Mouse (Mus musculus) intestine, embryonic 16.5 days (tissue): ENCODE measurements at regions not wholly inside any gene's neighbourhood (a gene's known extent, or its start where the extent isn't known, plus 50 kb on each side); places are given as distances from the start of the nearest gene placed in this dataset.

Experiments used
- ATAC-seq: fragments of 200-750 bp; cut with Nextera tagmentation; 2 replicates; pipeline ENCODE4 v1.8.0; 2017; ENCODE audit warnings: moderate TSS enrichment, moderate library complexity
- H3K27ac ChIP-seq: fragments of 300-500 bp; sonication (generic); 2 replicates; pipeline ENCODE4 v1.5.1; 2014; ENCODE audit warnings: mild to moderate bottlenecking, low read length
- H3K27me3 ChIP-seq: fragments of 300-500 bp; sonication (generic); replicated peaks from 2 replicates; pipeline ENCODE4 v1.6.1; 2014; ENCODE audit warnings: low read length, control low read depth, mixed read lengths; ENCODE audit not compliant: control insufficient read depth, insufficient read depth
- H3K36me3 ChIP-seq: fragments of 300-500 bp; sonication (generic); 2 replicates; pipeline ENCODE4 v1.6.1; 2014; ENCODE audit warnings: low read length, control low read depth; ENCODE audit not compliant: control insufficient read depth, insufficient read depth
- H3K4me1 ChIP-seq: fragments of 300-500 bp; sonication (generic); 2 replicates; pipeline ENCODE4 v1.6.1; 2014; ENCODE audit warnings: low read length, control low read depth, mixed read lengths; ENCODE audit not compliant: control insufficient read depth, insufficient read depth
- H3K4me2 ChIP-seq: fragments of 300-500 bp; sonication (generic); 2 replicates; pipeline ENCODE4 v1.6.1; 2014; ENCODE audit warnings: low read depth, low read length, control low read depth
- H3K4me3 ChIP-seq: fragments of 300-500 bp; sonication (generic); 2 replicates; pipeline ENCODE4 v1.5.1; 2014; ENCODE audit warnings: mild to moderate bottlenecking, low read length
- H3K9ac ChIP-seq: fragments of 300-500 bp; sonication (generic); 2 replicates; pipeline ENCODE4 v1.6.1; 2014; ENCODE audit warnings: low read depth, low read length
- H3K9me3 ChIP-seq: fragments of 300-500 bp; sonication (generic); 2 replicates; pipeline ENCODE4 v1.6.1; 2016; ENCODE audit warnings: low read length, control low read depth; ENCODE audit not compliant: control insufficient read depth
- WGBS: fragments of 180-500 bp; shearing (Covaris S2); extraction: QIAGEN DNeasy Blood & Tissue Kit; methylation state at CpG from one replicate; pipeline ENCODE4 v1.1.7; 2014; 5-methylcytosine and 5-hydroxymethylcytosine counted together

DNA sequence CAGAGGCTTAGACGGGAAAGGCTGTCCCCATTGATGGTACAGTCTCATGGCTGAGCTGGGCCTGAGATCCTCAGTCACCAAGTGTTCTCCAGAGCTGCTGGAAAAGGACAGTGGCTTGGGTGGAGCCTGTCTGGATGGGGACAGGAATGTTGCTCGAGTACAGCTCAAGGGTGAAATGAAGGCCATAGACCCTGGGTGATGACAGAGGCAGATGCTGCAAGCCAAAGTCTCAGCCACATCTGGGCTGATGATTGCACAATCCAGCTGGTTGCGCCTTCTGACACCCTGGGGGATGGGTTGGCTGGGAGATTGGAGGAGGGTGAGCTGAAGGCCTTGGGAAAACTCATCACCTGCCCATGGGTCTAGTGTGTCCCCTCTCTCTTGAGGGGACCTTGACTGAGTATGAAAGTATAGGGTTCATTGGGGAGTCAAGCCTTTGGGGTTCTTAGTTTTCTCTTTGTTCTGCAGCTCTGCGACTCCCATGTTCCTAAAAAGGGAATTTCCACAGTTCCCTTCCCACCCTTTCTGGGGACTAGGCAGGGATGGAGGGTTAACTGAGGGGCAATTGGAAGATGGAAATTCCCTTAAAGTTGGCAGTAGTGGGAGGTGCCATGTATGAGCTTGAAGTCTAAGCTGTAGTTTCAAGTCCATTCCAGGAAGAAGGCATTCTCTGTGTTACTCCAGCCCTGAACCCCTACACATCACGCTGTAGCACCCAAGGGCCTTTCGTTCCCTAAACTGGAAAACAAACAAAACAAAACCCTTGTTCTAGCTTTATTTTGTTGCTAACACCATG is 240.1 kb downstream of the Cyp26b1 start:
- Histone ChIP-seq H3K27me3 (no peaks in the 10 kb centered on the region), H3K4me1 (no peaks in the 10 kb centered on the region), H3K4me3 (no peak overlapping the region), H3K4me2 (no peak overlapping the region), H3K36me3 (no peaks in the 10 kb centered on the region), H3K9ac (no peak overlapping the region), H3K9me3 (no peaks in the 10 kb centered on the region), H3K27ac (no peak overlapping the region)
- 88% methylated on average over 6 of the region's 6 CpGs for WGBS
- ATAC-seq: no peak

- no peaks in the 10 kb centered on the region for H3K9me3 ChIP-seq
- H3K4me1 ChIP-seq: no peaks in the 10 kb centered on the region
- no peak overlapping the region for H3K4me3 ChIP-seq
- 89% methylated on average over 12 of the region's 12 CpGs for WGBS
- no peak overlapping the region for H3K4me2 ChIP-seq
- no peak for ATAC-seq
- H3K36me3 ChIP-seq: no peaks in the 10 kb centered on the region
- H3K27me3 ChIP-seq: no peaks in the 10 kb centered on the region
- no peak overlapping the region for H3K27ac ChIP-seq
- no peak overlapping the region for H3K9ac ChIP-seq
Observed at GRCm38 (mm10) chr6:84344936-84345335, 248.8 kb downstream of the Cyp26b1 start.

- WGBS: 88% methylated on average over 10 of the region's 10 CpGs
- Histone ChIP-seq H3K27ac (no peak overlapping the region), H3K4me3 (no peak overlapping the region), H3K4me1 (no peaks in the 10 kb centered on the region), H3K9me3 (no peaks in the 10 kb centered on the region), H3K9ac (no peak overlapping the region), H3K27me3 (no peaks in the 10 kb centered on the region), H3K36me3 (no peaks in the 10 kb centered on the region), H3K4me2 (no peak overlapping the region)
- ATAC-seq: no peak
Observed at GRCm38 (mm10) chr6:84333666-84334179, 260.0 kb downstream of the Cyp26b1 start.

DNA sequence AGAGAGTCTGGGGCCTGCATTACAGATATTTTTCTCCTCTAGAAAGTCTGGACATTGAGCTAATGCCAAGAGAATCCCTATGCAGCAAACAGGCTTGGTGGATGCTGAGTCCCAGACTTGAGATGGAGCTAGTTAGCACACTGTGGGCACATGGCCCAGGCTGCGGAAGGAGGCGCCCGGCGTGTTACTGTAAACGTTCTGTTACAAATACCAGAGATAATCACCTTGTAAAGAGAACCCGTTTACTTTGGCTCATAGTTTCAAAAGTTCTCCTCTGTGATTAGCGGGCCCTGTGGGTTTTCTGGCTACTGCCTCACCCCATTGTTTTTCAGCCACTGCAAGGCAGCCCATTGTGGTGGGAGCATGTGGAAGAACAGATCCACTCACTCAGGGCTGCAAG is 264.6 kb downstream of the Cyp26b1 start:
- ATAC-seq: no peak
- no peaks in the 10 kb centered on the region for H3K4me1 ChIP-seq
- H3K4me3 ChIP-seq: no peak overlapping the region
- no peak overlapping the region for H3K9ac ChIP-seq
- H3K27me3 ChIP-seq: no peaks in the 10 kb centered on the region
- WGBS: 45% methylated on average over 7 of the region's 7 CpGs
- no peaks in the 10 kb centered on the region for H3K36me3 ChIP-seq
- no peak overlapping the region for H3K27ac ChIP-seq
- H3K9me3 ChIP-seq: no peaks in the 10 kb centered on the region
- no peak overlapping the region for H3K4me2 ChIP-seq

GRCm38 (mm10) chr6:84328030-84328390 is 265.7 kb downstream of the Cyp26b1 start:
- no peak for ATAC-seq
- Histone ChIP-seq H3K4me3 (no peak overlapping the region), H3K27ac (no peak overlapping the region), H3K4me2 (no peak overlapping the region), H3K9ac (no peak overlapping the region), H3K27me3 (no peaks in the 10 kb centered on the region), H3K9me3 (no peaks in the 10 kb centered on the region), H3K36me3 (no peaks in the 10 kb centered on the region), H3K4me1 (no peaks in the 10 kb centered on the region)
- 43% methylated on average over 3 of the region's 3 CpGs for WGBS

DNA sequence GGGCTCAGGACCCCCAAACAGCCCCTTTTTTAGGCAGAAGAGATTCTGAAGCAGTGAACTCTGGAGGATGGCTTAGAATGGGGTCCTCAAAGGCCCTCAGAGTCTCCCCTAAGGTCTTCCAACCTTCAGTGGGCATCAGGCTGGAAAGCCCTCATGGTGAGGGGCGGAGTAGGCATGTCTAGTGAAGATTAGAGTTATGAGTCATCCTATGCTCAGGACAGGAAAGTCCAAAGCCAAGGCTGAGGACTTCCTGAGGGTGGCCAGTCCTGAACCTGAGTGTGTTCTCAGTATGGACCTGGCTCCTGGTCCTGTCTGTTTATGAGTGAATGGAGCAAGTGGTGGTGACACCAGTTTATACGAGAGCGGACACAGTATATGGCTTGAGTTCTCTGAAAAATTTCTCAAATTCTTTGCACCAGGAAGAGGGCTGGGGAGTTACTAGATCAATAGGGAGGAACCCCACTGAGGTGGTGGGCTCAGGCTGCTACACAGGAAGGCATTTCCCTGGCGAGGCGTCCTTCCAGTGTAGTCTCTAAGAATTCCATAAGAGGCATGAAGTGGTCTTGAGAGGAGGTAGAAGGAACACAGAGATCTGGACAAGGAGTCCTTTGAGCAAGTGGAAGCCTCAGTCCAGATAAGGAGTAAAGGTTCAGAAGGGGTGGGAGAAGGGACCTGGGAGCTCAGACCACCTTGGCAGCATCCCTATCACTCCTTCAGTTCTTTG is 266.2 kb downstream of the Cyp26b1 start:
- H3K4me2 ChIP-seq: no peak overlapping the region
- no peak overlapping the region for H3K27ac ChIP-seq
- no peaks in the 10 kb centered on the region for H3K36me3 ChIP-seq
- no peaks in the 10 kb centered on the region for H3K4me1 ChIP-seq
- no peak for ATAC-seq
- H3K9me3 ChIP-seq: no peaks in the 10 kb centered on the region
- 80% methylated on average over 5 of the region's 5 CpGs for WGBS
- H3K4me3 ChIP-seq: no peak overlapping the region
- H3K27me3 ChIP-seq: no peaks in the 10 kb centered on the region
- no peak overlapping the region for H3K9ac ChIP-seq

- Histone ChIP-seq H3K27ac (no peak overlapping the region), H3K9ac (no peak overlapping the region), H3K4me2 (no peak overlapping the region), H3K27me3 (no peaks in the 10 kb centered on the region), H3K9me3 (no peaks in the 10 kb centered on the region), H3K36me3 (no peaks in the 10 kb centered on the region), H3K4me3 (no peak overlapping the region), H3K4me1 (no peaks in the 10 kb centered on the region)
- no peak for ATAC-seq
- 77% methylated on average over 5 of the region's 5 CpGs for WGBS
Observed at GRCm38 (mm10) chr6:84325384-84326114, 268.2 kb downstream of the Cyp26b1 start.

GRCm38 (mm10) chr6:84324185-84324584 is 269.5 kb downstream of the Cyp26b1 start:
- no peaks in the 10 kb centered on the region for H3K27me3 ChIP-seq
- no peak overlapping the region for H3K27ac ChIP-seq
- no peak overlapping the region for H3K9ac ChIP-seq
- no peak for ATAC-seq
- no peaks in the 10 kb centered on the region for H3K9me3 ChIP-seq
- H3K4me2 ChIP-seq: no peak overlapping the region
- WGBS: 83% methylated on average over 4 of the region's 4 CpGs
- no peaks in the 10 kb centered on the region for H3K36me3 ChIP-seq
- H3K4me3 ChIP-seq: no peak overlapping the region
- no peaks in the 10 kb centered on the region for H3K4me1 ChIP-seq

DNA sequence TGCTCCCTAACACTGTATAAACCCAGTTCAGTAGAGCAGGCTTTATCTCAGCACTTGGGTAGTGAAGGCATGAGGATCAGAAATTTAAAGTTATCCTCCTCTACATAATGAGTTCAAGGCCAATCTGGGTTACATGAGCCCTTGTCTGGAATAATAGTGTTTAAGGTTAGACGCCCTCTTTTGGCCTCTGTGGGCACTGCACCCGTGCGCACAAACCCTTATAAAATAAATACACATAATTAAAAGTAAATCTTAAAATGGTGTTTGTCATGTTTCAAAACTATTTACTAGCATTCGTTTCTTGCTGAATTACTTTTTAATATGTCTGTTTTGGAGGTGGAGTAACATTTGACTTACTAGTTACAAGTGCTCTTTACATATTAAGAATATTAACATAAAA is 271.2 kb downstream of the Cyp26b1 start:
- Histone ChIP-seq H3K4me3 (no peak overlapping the region), H3K9ac (no peak overlapping the region), H3K4me1 (no peaks in the 10 kb centered on the region), H3K9me3 (no peaks in the 10 kb centered on the region), H3K27me3 (no peaks in the 10 kb centered on the region), H3K4me2 (no peak overlapping the region), H3K36me3 (no peaks in the 10 kb centered on the region), H3K27ac (no peak overlapping the region)
- WGBS: 86% methylated on average over 4 of the region's 4 CpGs
- no peak for ATAC-seq
